Mouse (Mus musculus) limb, embryonic 11.5 days (tissue): ENCODE results near the gene Supt3. TPM values are rescaled to one million over a fixed set of nuclear protein-coding genes. Genes with fewer than 3 reads are reported as not detected.

Experiments used
- ATAC-seq: fragments of 200-750 bp; cut with Nextera tagmentation; 2 replicates; pipeline ENCODE4 v1.8.0; 2017; ENCODE audit warnings: low read depth; ENCODE audit not compliant: insufficient number of reproducible peaks, low FRiP score, low TSS enrichment
- DNase-seq: peaks from one replicate; pipeline ENCODE4 v3.0.0-alpha.2; 2015; ENCODE audit warnings: low spot score
- H3K27ac ChIP-seq: fragments of 300-500 bp; sonication (generic); replicated peaks from 2 replicates; pipeline ENCODE4 v1.5.1; 2014; ENCODE audit warnings: low read depth, mild to moderate bottlenecking, low read length
- H3K27me3 ChIP-seq: fragments of 300-500 bp; sonication (generic); 2 replicates; pipeline ENCODE4 v1.6.1; 2014; ENCODE audit warnings: mild to moderate bottlenecking, low read length, mixed read lengths; ENCODE audit not compliant: control insufficient read depth, insufficient read depth
- H3K36me3 ChIP-seq: fragments of 300-500 bp; sonication (generic); 2 replicates; pipeline ENCODE4 v1.6.1; 2014; ENCODE audit warnings: mild to moderate bottlenecking, low read length, moderate library complexity, mixed read lengths; ENCODE audit not compliant: control insufficient read depth, insufficient read depth
- H3K4me1 ChIP-seq: fragments of 300-500 bp; sonication (generic); 2 replicates; pipeline ENCODE4 v1.6.1; 2014; ENCODE audit warnings: low read length, mixed read lengths; ENCODE audit not compliant: control insufficient read depth, insufficient read depth
- H3K4me2 ChIP-seq: fragments of 300-500 bp; sonication (generic); 2 replicates; pipeline ENCODE4 v1.6.1; 2014; ENCODE audit warnings: low read depth, mild to moderate bottlenecking, moderate library complexity; ENCODE audit not compliant: severe bottlenecking
- H3K4me3 ChIP-seq: fragments of 300-500 bp; sonication (generic); 2 replicates; pipeline ENCODE4 v1.5.1; 2014; ENCODE audit warnings: low read depth, low read length
- H3K9ac ChIP-seq: fragments of 300-500 bp; sonication (generic); 2 replicates; pipeline ENCODE4 v1.6.1; 2014; ENCODE audit warnings: mild to moderate bottlenecking, low read length
- H3K9me3 ChIP-seq: fragments of 300-500 bp; sonication (generic); 2 replicates; pipeline ENCODE4 v1.6.1; 2016; ENCODE audit warnings: low read length; ENCODE audit not compliant: control insufficient read depth
- WGBS: fragments of 180-500 bp; shearing (Covaris S2); extraction: QIAGEN DNeasy Blood & Tissue Kit; methylation state at CpG from one replicate; pipeline ENCODE4 v1.1.7; 2014; 5-methylcytosine and 5-hydroxymethylcytosine counted together
- polyA plus RNA-seq: library from polyadenylated mRNA; unstranded; fragments of >200 nt; fragmentation: Nextera tagmentation; extraction: Ambion mirVana; gene quantifications from 2 replicates; pipeline ENCODE4 v1.2.1, GENCODE M21; 2014

The Supt3 gene
- polyA plus RNA-seq = 25.5 and 27.0 TPM in 2 replicates

- peaks cover 7% of the 10 kb centered on the region; the same call in 1 of the 2 replicates for H3K4me1 ChIP-seq
- H3K9me3 ChIP-seq = no peaks in the 10 kb centered on the region
- no peaks in the 10 kb centered on the region for H3K27me3 ChIP-seq
- ATAC-seq = peak; percentile 95
- under 1% methylated on average over 37 of the region's 40 CpGs for WGBS
- H3K36me3 ChIP-seq = no peaks in the 10 kb centered on the region
- peak within 1 kb of the TSS; percentile 66 for H3K4me3 ChIP-seq
- peak within 1 kb of the TSS; percentile 57 for H3K4me2 ChIP-seq
- peak within 1 kb of the TSS; percentile 81 for H3K27ac ChIP-seq
- H3K9ac ChIP-seq = peak within 1 kb of the TSS; percentile 86
- peak; percentile 97 for DNase-seq
These were observed at the start of gene Supt3 for GRCm38 (mm10) chr17:44776738-44777270. Gene Supt3 (plus strand): TSS chr17:44777152.

- H3K4me3 ChIP-seq = no peak overlapping the region
- DNase-seq (no peak), ATAC-seq (no peak)
- no peaks in the 10 kb centered on the region for H3K27me3 ChIP-seq
- H3K36me3 ChIP-seq = no peaks in the 10 kb centered on the region
- no peak overlapping the region for H3K27ac ChIP-seq
- no peaks in the 10 kb centered on the region for H3K9me3 ChIP-seq
- no peak overlapping the region for H3K4me2 ChIP-seq
- no peaks in the 10 kb centered on the region for H3K4me1 ChIP-seq
- no peak overlapping the region for H3K9ac ChIP-seq
These were observed 49.3 kb upstream of the Supt3 start for GRCm38 (mm10) chr17:44727675-44728074.

DNA sequence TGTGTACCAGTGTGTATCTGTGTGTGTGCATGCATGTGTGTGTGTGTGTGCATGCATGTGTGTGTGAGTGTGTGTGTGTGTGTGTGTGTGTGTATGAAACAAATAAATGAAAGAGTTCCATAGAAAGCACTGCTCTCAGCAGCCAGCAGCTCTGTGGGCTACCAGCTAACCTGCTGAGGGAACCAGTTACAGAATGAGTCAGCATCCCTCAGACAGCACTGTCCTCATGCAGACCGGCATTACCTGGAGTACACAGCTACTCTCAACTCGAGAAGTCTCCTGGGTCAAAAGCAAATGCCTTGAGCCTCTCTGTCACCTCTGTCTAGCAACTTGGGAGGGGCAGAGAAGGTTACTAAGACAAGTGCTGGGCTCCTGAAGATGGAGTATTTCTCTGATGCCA is 48.5 kb upstream of the Supt3 start:
- Histone ChIP-seq H3K9ac (no peak overlapping the region), H3K27me3 (peaks cover 2% of the 10 kb centered on the region), H3K9me3 (no peaks in the 10 kb centered on the region), H3K4me1 (no peaks in the 10 kb centered on the region), H3K4me3 (no peak overlapping the region), H3K27ac (no peak overlapping the region), H3K4me2 (no peak overlapping the region), H3K36me3 (no peaks in the 10 kb centered on the region)
- no peak for DNase-seq
- ATAC-seq = no peak
- WGBS = 43% methylated on average over 2 of the region's 2 CpGs

GRCm38 (mm10) chr17:44733544-44734310 is 43.2 kb upstream of the Supt3 start:
- Histone ChIP-seq H3K4me2 (peak overlapping the region; percentile 66), H3K4me1 (peaks cover 8% of the 10 kb centered on the region; the same call in 1 of the 2 replicates), H3K36me3 (no peaks in the 10 kb centered on the region), H3K9ac (peak overlapping the region; percentile 73; the same call in 1 of the 2 replicates), H3K27me3 (peaks cover 36% of the 10 kb centered on the region), H3K27ac (no peak overlapping the region), H3K9me3 (no peaks in the 10 kb centered on the region), H3K4me3 (peak overlapping the region; percentile 60)
- 1% methylated on average over 23 of the region's 23 CpGs for WGBS
- no peak for ATAC-seq
- peak; percentile 48 for DNase-seq

GRCm38 (mm10) chr17:44734501-44735222 is 42.3 kb upstream of the Supt3 start:
- peak overlapping the region; percentile 60 for H3K4me3 ChIP-seq
- H3K9me3 ChIP-seq = no peaks in the 10 kb centered on the region
- H3K9ac ChIP-seq = peak overlapping the region; percentile 73
- peak overlapping the region; percentile 66 for H3K4me2 ChIP-seq
- under 1% methylated on average over 48 of the region's 48 CpGs for WGBS
- ATAC-seq (0 out of 2 replicates have a peak, but pooled peaks have one; percentile 36), DNase-seq (peak; percentile 71)
- peaks cover 8% of the 10 kb centered on the region for H3K4me1 ChIP-seq
- peaks cover 41% of the 10 kb centered on the region for H3K27me3 ChIP-seq
- H3K36me3 ChIP-seq = no peaks in the 10 kb centered on the region
- H3K27ac ChIP-seq = no peak overlapping the region; the same call in 1 of the 2 replicates

DNA sequence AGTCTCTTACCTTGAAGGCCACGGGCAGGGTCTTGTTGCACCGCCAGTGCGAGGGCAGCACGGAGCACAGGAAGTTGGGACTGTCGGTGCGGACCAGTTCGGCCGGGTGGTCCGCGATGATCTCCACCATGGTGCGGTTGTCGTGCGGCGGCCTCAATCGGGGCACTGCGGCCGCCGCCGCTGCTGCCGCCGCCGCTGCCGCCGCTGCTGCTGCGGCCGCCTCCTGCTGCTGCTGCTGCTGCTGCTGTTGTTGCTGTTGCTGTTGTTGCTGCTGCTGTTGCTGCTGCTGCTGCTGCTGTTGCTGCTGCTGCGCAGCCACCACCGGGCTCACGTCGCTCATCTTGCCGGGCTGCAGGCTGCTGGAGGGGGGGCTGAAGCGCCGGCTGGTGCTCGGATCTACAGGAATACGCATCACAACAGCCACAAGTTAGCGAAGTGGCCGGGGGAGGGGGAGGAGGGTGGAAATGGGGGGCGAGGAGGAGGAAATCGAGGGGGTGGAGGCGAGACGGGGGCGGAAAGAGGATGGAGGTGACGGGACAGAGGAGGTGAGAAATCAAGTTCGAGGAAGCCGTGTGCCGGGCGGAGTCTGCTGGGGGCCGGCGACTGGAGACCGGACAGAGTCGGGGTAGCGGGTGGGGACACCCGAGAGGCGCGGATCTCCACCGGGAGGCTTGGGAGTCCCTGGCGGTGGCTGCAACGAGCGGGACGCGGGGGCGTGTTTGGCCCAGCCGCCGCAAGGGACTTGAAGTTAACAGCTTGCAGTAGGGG is 41.5 kb upstream of the Supt3 start:
- peak overlapping the region; percentile 73 for H3K9ac ChIP-seq
- 0 out of 2 replicates have a peak, but pooled peaks have one; percentile 18 for ATAC-seq
- WGBS = under 1% methylated on average over 64 of the region's 64 CpGs
- H3K4me1 ChIP-seq = peaks cover 8% of the 10 kb centered on the region
- no peaks in the 10 kb centered on the region for H3K9me3 ChIP-seq
- H3K36me3 ChIP-seq = no peaks in the 10 kb centered on the region
- peak overlapping the region; percentile 60 for H3K4me3 ChIP-seq
- H3K27ac ChIP-seq = peak overlapping the region; percentile 71; the same call in 1 of the 2 replicates
- peaks cover 42% of the 10 kb centered on the region for H3K27me3 ChIP-seq
- peak; percentile 65 for DNase-seq
- H3K4me2 ChIP-seq = peak overlapping the region; percentile 66

GRCm38 (mm10) chr17:44735991-44736561 is 40.9 kb upstream of the Supt3 start:
- Histone ChIP-seq H3K4me2 (peak overlapping the region; percentile 66), H3K27me3 (peaks cover 42% of the 10 kb centered on the region), H3K4me1 (peaks cover 8% of the 10 kb centered on the region), H3K36me3 (no peaks in the 10 kb centered on the region), H3K9ac (peak overlapping the region; percentile 73), H3K4me3 (peak overlapping the region; percentile 60), H3K27ac (peak overlapping the region; percentile 71), H3K9me3 (no peaks in the 10 kb centered on the region)
- DNase-seq (peak; percentile 81), ATAC-seq (peak; percentile 18; the same call in 1 of the 2 replicates)
- WGBS = under 1% methylated on average over 72 of the region's 73 CpGs
